19 mouse cellular contexts compared by ENCODE assay signal in genomic region chr10:37711459-37711858, GRCm38 (mm10).
DNase-seq lines count a peak whose midpoint lies in the region; ATAC-seq and TF ChIP-seq lines count a peak whose summit lies in the region.
"Had no signal": no experiment of that assay in that cellular context is flagged by ENCODE, and none has a peak within 500 bp of the region (broad histone marks: within the 10 kb centered on the region; RNA-seq: fewer than 3 reads in every experiment).

No protein-coding gene starts in this region.

- no peak overlapping the region for H3K27ac ChIP-seq in kidney, adult 2 months (ENCODE audit: insufficient read depth, low read depth, low read length)
- no peak overlapping the region for H3K27ac ChIP-seq in liver, adult 2 months (replicated peaks; ENCODE audit: insufficient read depth, low read depth, low read length)
- no peak overlapping the region for H3K27ac ChIP-seq in liver, embryonic 12.5 days
- H3K27ac ChIP-seq: forebrain, embryonic 15.5 days; heart, adult 2 months; hindbrain, embryonic 15.5 days had no signal

- DNase-seq in kidney, adult 2 months, result peak; percentile 34
- DNase-seq in kidney, postnatal 10 days, result no peak
- DNase-seq in liver, adult 2 months (ENCODE audit: extremely low read depth, low read depth, low spot score), result peak; percentile 28
- DNase-seq in Muller cell, postnatal 12 days (ENCODE audit: inconsistent ontology term), result peak; percentile 72
- peak; percentile 45 for DNase-seq in skeletal muscle tissue, adult 2 months (ENCODE audit: low read depth, low spot score)
- no peak for DNase-seq in cerebellum, adult 18-20 months
- DNase-seq: adrenal gland, postnatal 14 days; B cell, adult 2 months; cerebellum, adult 11-12 months; cerebellum, postnatal 10 days; gastrocnemius, postnatal 36 days; heart, adult 2 months; heart, postnatal 36 days had no signal

- ATAC-seq in liver, embryonic 12.5 days, result no peak
- ATAC-seq: CD4-positive, CD25-positive, alpha-beta regulatory T cell, adult 4 months; forebrain, embryonic 15.5 days had no signal

- no peaks in the 10 kb centered on the region for H3K4me1 ChIP-seq in kidney, adult 2 months (ENCODE audit: control insufficient read depth, insufficient read depth, low read length)
- no peaks in the 10 kb centered on the region for H3K4me1 ChIP-seq in liver, adult 2 months (ENCODE audit: control insufficient read depth, insufficient read depth, low read length)
- H3K4me1 ChIP-seq in liver, embryonic 12.5 days, result no peaks in the 10 kb centered on the region
- H3K4me1 ChIP-seq: forebrain, embryonic 15.5 days; heart, embryonic 12.5 days; hindbrain, embryonic 15.5 days had no signal

- no peak for TF ChIP-seq POLR2A in kidney, adult 2 months (IDR thresholded peaks at IDR 0.05; ENCODE audit: low read depth, low read length)
- TF ChIP-seq POLR2A in liver, adult 2 months (IDR thresholded peaks at IDR 0.05; ENCODE audit: extremely low read depth, insufficient read depth, low read length), result no peak

- no peaks in the 10 kb centered on the region for H3K36me3 ChIP-seq in kidney, adult 2 months (ENCODE audit: control insufficient read depth, insufficient read depth, low read length)
- no peaks in the 10 kb centered on the region for H3K36me3 ChIP-seq in liver, adult 2 months (ENCODE audit: control insufficient read depth, insufficient read depth, low read length)
- no peaks in the 10 kb centered on the region for H3K36me3 ChIP-seq in liver, embryonic 12.5 days
- H3K36me3 ChIP-seq: forebrain, embryonic 15.5 days; G1E; heart, embryonic 12.5 days; hindbrain, embryonic 15.5 days had no signal

- H3K9me3 ChIP-seq in liver, embryonic 12.5 days (replicated peaks), result no peaks in the 10 kb centered on the region
- H3K9me3 ChIP-seq: forebrain, embryonic 15.5 days; G1E; heart, embryonic 12.5 days; hindbrain, embryonic 15.5 days had no signal

- H3K4me3 ChIP-seq in kidney, adult 2 months (ENCODE audit: insufficient read depth, low read depth, low read length), result no peak overlapping the region
- H3K4me3 ChIP-seq in liver, adult 2 months (ENCODE audit: insufficient read depth, low read depth, low read length), result no peak overlapping the region
- H3K4me3 ChIP-seq in liver, embryonic 12.5 days, result no peak overlapping the region
- H3K4me3 ChIP-seq: forebrain, embryonic 15.5 days; heart, adult 2 months; heart, embryonic 12.5 days; hindbrain, embryonic 15.5 days had no signal

- H3K4me2 ChIP-seq in liver, embryonic 12.5 days, result no peak overlapping the region
- H3K4me2 ChIP-seq: forebrain, embryonic 15.5 days; heart, embryonic 12.5 days; hindbrain, embryonic 15.5 days had no signal

- H3K27me3 ChIP-seq in kidney, adult 2 months (replicated peaks; ENCODE audit: control insufficient read depth, insufficient read depth, low read length), result no peaks in the 10 kb centered on the region
- H3K27me3 ChIP-seq in liver, adult 2 months (ENCODE audit: control insufficient read depth, insufficient read depth, low read length), result no peaks in the 10 kb centered on the region
- no peaks in the 10 kb centered on the region for H3K27me3 ChIP-seq in liver, embryonic 12.5 days (replicated peaks)
- H3K27me3 ChIP-seq: forebrain, embryonic 15.5 days; heart, embryonic 12.5 days; hindbrain, embryonic 15.5 days had no signal

- H3K9ac ChIP-seq in liver, adult 2 months (ENCODE audit: low read depth, low read length), result no peak overlapping the region
- no peak overlapping the region for H3K9ac ChIP-seq in liver, embryonic 12.5 days
- H3K9ac ChIP-seq: forebrain, embryonic 15.5 days; heart, embryonic 12.5 days; hindbrain, embryonic 15.5 days had no signal

- TF ChIP-seq CTCF in kidney, adult 2 months (conservative IDR thresholded peaks at IDR 0.05; ENCODE audit: insufficient read depth, insufficient read length, low read depth, low read length), result no peak
- TF ChIP-seq CTCF in liver, adult 2 months (IDR thresholded peaks at IDR 0.05; ENCODE audit: low read depth, low read length), result no peak

- no peaks in the 10 kb centered on the region for H3K79me2 ChIP-seq in liver, adult 2 months (ENCODE audit: control insufficient read depth, insufficient read depth, low read length)

Comparison
In these comparisons a context has a peak if more than half of its experiments do, and no peak if none do; other contexts are left out.
1. DNase-seq: peak in kidney, adult 2 months (single experiment), liver, adult 2 months (single experiment), Muller cell, postnatal 12 days (single experiment) and skeletal muscle tissue, adult 2 months (single experiment); none in kidney, postnatal 10 days (single experiment) and cerebellum, adult 18-20 months (0 of 2).